Mouse (Mus musculus): ENCODE measurements around the gene Igfbp1. TPM values are rescaled to one million over a fixed set of nuclear protein-coding genes. Genes with fewer than 3 reads are reported as not detected.

The Igfbp1 gene
- polyA plus RNA-seq, 1 experiment from 2014 or later, result 0.39 TPM

DNA sequence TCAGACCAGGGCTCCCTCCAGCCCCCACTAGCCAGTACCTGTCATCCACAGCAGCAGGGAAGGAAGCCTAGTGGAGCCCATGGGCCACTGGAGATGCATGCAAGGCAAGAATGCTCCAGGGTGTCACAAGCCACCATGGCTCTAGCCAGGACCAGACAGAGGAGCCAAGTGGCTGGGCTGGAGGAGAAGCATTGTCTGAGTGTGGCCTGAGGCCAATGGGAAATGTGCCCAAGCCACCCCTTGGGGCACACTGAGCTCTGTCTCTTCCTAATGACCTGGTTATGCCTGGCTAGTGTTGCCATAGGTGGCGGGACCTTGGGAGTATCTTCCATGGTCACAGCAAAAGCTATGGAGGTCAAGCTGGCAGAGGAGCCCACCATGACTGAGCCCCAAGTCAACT is 27.9 kb upstream of the Igfbp1 start:
- ATAC-seq (ENCODE audit: insufficient number of reproducible peaks, low FRiP score, low TSS enrichment, low read depth), result no peak
- Histone ChIP-seq H3K36me3 (no peaks in the 10 kb centered on the region), H3K27me3 (no peaks in the 10 kb centered on the region), H3K9ac (no peak overlapping the region), H3K27ac (replicated peaks) (no peak overlapping the region), H3K4me3 (replicated peaks) (no peak overlapping the region), H3K9me3 (replicated peaks) (no peaks in the 10 kb centered on the region), H3K4me2 (replicated peaks) (no peak overlapping the region), H3K4me1 (no peaks in the 10 kb centered on the region)
- 100% methylated on average over 1 of the region's 1 CpGs for WGBS

DNA sequence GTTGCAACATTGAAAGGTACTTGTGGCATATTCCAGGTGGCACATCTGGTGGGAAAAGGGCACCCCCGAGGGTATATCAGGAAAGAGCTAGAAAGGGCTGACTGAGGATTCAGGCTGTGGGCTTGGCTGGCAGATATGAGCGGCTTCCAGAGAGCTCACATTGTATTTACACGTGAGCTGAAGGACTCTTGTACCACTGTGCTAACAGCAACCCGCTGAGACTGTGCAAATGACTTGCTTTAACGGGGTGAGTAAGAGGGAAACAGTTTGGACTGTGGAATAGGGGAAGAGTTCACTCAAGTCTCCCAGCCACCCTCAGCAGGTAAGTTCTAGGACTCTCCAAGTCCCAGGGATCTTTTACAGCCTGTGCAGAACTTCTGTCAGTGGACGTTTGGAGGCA is 23.9 kb upstream of the Igfbp1 start:
- H3K27me3 ChIP-seq, result no peaks in the 10 kb centered on the region
- H3K27ac ChIP-seq (replicated peaks), result no peak overlapping the region
- H3K4me1 ChIP-seq, result no peaks in the 10 kb centered on the region
- no peak overlapping the region for H3K4me3 ChIP-seq (replicated peaks)
- ATAC-seq (ENCODE audit: insufficient number of reproducible peaks, low FRiP score, low TSS enrichment, low read depth), result no peak
- WGBS, result 78% methylated on average over 6 of the region's 6 CpGs
- H3K36me3 ChIP-seq, result no peaks in the 10 kb centered on the region
- no peak overlapping the region for H3K4me2 ChIP-seq (replicated peaks)
- no peak overlapping the region for H3K9ac ChIP-seq
- no peaks in the 10 kb centered on the region for H3K9me3 ChIP-seq (replicated peaks)

DNA sequence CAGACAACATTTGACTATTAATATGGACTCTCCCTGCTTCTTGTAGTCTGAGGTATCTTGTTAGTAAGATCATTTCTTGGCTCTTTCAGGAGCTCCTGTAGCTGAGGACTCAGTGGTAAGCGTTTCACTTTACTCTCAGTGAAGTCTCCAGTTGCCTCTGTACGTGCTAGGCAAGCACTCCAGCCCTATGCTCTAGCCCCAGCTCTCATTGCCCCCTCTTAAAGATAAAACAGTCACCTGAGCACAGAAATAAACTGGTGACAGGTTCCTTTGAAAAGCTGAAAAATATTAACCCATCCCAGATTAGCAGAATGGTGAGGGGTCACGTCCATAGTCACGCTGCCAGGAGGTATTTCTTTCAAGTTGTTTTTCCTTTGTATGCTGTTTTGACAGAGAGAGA is 18.9 kb upstream of the Igfbp1 start:
- Histone ChIP-seq H3K27ac (replicated peaks) (no peak overlapping the region), H3K4me3 (replicated peaks) (no peak overlapping the region), H3K4me1 (no peaks in the 10 kb centered on the region), H3K36me3 (no peaks in the 10 kb centered on the region), H3K27me3 (no peaks in the 10 kb centered on the region), H3K9me3 (replicated peaks) (no peaks in the 10 kb centered on the region), H3K9ac (no peak overlapping the region), H3K4me2 (replicated peaks) (no peak overlapping the region)
- WGBS, result 63% methylated on average over 4 of the region's 4 CpGs
- no peak for ATAC-seq (ENCODE audit: insufficient number of reproducible peaks, low FRiP score, low TSS enrichment, low read depth)

DNA sequence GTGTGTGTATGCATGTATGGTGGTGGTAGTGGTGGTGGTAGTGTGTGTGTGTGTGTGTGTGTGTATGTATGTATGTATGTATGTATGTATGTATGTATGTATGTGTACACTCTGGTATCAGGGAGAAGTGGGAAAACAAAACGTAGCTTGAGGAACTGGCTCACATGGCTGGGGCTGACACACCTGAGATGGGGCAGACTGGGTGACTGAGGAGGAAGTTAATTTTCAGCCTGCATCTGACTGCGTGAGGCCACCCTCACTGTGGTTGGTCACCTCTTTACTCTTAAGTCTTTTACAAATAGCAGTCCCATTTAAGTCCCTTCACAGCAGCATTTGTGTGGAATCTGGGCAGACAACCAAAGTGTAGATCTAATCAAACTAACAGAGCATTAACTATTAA is 18.3 kb upstream of the Igfbp1 start:
- Histone ChIP-seq H3K9me3 (replicated peaks) (no peaks in the 10 kb centered on the region), H3K36me3 (no peaks in the 10 kb centered on the region), H3K9ac (no peak overlapping the region), H3K27me3 (no peaks in the 10 kb centered on the region), H3K4me2 (replicated peaks) (no peak overlapping the region), H3K4me3 (replicated peaks) (no peak overlapping the region), H3K27ac (replicated peaks) (no peak overlapping the region), H3K4me1 (no peaks in the 10 kb centered on the region)
- no peak for ATAC-seq (ENCODE audit: insufficient number of reproducible peaks, low FRiP score, low TSS enrichment, low read depth)
- WGBS, result 75% methylated on average over 2 of the region's 2 CpGs

DNA sequence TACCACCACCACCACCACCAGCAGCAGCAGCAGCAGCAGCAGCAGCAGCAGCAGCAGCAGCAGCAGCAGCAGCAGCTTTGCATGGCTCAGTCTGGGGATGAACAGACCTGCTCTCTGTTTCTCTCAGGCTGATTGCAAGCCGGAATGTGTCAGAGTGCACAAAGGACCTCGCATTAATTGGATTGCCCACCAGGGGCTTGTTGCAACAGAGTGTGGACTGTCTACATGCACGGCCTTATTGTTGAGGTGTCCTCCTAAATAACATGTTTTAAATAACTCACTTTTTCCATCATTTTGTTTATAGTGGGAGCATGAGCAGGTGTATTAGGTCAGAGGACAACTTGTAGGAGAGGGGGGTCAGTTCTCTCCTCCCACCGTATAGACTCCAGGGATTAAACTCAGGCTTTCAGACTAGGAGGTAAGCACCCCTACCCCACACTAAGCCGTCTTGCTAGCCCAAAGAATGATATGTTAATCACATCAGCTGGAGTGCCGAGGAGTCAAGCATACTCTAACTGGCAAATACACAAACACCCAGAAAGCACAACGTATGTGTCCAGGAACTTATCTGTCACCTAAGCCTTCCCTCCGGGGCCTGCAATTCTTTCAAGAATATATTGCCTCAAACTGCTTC is 15.1 kb upstream of the Igfbp1 start:
- no peak overlapping the region for H3K4me2 ChIP-seq (replicated peaks)
- H3K27ac ChIP-seq (replicated peaks), result no peak overlapping the region
- no peak overlapping the region for H3K4me3 ChIP-seq (replicated peaks)
- H3K9me3 ChIP-seq (replicated peaks), result no peaks in the 10 kb centered on the region
- peaks cover 3% of the 10 kb centered on the region; the same call in 1 of the 2 replicates for H3K4me1 ChIP-seq
- H3K9ac ChIP-seq, result no peak overlapping the region
- 39% methylated on average over 8 of the region's 8 CpGs for WGBS
- H3K27me3 ChIP-seq, result no peaks in the 10 kb centered on the region
- ATAC-seq (ENCODE audit: insufficient number of reproducible peaks, low FRiP score, low TSS enrichment, low read depth), result no peak
- H3K36me3 ChIP-seq, result no peaks in the 10 kb centered on the region

DNA sequence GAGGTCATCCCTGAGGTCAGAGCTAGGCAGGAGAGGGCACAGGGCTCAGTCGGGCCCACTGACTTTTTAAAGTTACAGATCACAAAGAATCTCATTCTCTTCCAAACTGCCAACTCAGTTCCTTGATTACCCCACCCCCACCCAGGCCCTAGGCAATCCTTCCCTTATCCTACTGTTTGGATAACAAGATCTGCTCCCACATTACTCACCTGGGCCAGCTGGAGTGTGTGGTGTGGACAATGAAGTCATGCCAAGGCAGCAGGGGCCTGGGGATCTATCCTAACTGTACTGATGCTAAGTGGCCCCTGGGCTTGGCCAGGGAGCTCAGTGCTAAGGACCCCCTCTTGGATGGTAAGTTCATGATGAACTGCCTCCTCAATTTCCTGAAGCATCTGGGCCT is 13.2 kb upstream of the Igfbp1 start:
- 8% methylated on average over 1 of the region's 1 CpGs for WGBS
- ATAC-seq (ENCODE audit: insufficient number of reproducible peaks, low FRiP score, low TSS enrichment, low read depth), result no peak

DNA sequence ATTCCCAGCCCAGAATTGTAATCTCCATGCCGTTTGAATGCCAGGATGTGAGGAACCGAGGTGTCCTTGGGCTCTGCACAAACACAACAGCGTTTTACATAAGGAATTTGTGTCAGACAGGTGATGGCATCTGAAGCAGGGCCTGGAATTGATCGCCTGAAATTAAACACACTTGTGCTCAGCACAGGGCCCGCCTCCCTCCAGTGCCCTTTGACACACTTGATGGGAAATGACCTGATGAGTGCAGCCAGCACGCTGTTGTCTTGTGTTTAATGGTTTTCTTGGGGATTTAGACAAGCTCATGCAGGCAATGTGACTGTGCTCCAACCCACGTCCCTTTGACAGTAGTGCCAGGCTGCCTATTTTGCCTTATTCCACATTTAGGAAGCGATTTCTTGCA is 10.1 kb upstream of the Igfbp1 start:
- H3K27me3 ChIP-seq, result no peaks in the 10 kb centered on the region
- H3K9me3 ChIP-seq (replicated peaks), result no peaks in the 10 kb centered on the region
- 35% methylated on average over 8 of the region's 8 CpGs for WGBS
- no peak overlapping the region for H3K4me3 ChIP-seq (replicated peaks)
- H3K9ac ChIP-seq, result no peak overlapping the region
- H3K36me3 ChIP-seq, result no peaks in the 10 kb centered on the region
- H3K27ac ChIP-seq (replicated peaks), result no peak overlapping the region
- H3K4me1 ChIP-seq, result peaks cover 3% of the 10 kb centered on the region; the same call in 1 of the 2 replicates
- no peak for ATAC-seq (ENCODE audit: insufficient number of reproducible peaks, low FRiP score, low TSS enrichment, low read depth)
- H3K4me2 ChIP-seq (replicated peaks), result no peak overlapping the region

More for the DNA sequence above, 13.2 kb upstream of the Igfbp1 start:
- H3K4me1 ChIP-seq, result peaks cover 3% of the 10 kb centered on the region; the same call in 1 of the 2 replicates
- H3K9me3 ChIP-seq (replicated peaks), result no peaks in the 10 kb centered on the region
- no peak overlapping the region for H3K4me3 ChIP-seq (replicated peaks)
- H3K4me2 ChIP-seq (replicated peaks), result no peak overlapping the region
- no peaks in the 10 kb centered on the region for H3K36me3 ChIP-seq
- no peak overlapping the region for H3K9ac ChIP-seq
- H3K27me3 ChIP-seq, result no peaks in the 10 kb centered on the region
- H3K27ac ChIP-seq (replicated peaks), result no peak overlapping the region

DNA sequence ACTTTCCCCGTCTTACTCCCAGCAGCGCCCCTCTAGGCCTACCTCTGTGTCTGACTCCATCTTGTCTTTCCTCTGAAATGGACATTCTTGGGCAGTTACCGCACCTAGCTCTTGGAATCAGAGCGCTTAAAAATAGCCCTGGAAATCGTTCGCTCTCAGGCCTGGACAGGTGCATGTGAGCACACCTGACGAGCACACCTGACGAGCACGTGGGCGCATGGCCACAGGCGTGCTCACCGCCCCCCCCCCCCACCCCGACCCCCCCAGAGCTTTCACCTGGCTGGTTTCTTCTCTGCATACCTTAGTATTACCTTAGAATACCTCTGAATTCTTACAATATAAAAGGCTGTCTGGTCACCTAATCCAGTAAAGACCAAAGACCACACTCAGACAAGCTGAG is 9.1 kb upstream of the Igfbp1 start, which contains the start of gene Gm11985:
Gm11985 (minus strand) TSS at position 101 of the 400 bp plus-strand sequence.
- ATAC-seq (ENCODE audit: insufficient number of reproducible peaks, low FRiP score, low TSS enrichment, low read depth), result no peak
- H3K4me3 ChIP-seq (replicated peaks), result no peak within 1 kb of the TSS
- H3K4me2 ChIP-seq (replicated peaks), result no peak within 1 kb of the TSS
- H3K9ac ChIP-seq, result no peak within 1 kb of the TSS
- no peak within 1 kb of the TSS for H3K27ac ChIP-seq (replicated peaks)
- H3K27me3 ChIP-seq, result no peaks in the 10 kb centered on the region
- no peaks in the 10 kb centered on the region for H3K9me3 ChIP-seq (replicated peaks)
- no peaks in the 10 kb centered on the region for H3K36me3 ChIP-seq
- WGBS, result 74% methylated on average over 13 of the region's 13 CpGs
- H3K4me1 ChIP-seq, result peaks cover 3% of the 10 kb centered on the region; the same call in 1 of the 2 replicates

DNA sequence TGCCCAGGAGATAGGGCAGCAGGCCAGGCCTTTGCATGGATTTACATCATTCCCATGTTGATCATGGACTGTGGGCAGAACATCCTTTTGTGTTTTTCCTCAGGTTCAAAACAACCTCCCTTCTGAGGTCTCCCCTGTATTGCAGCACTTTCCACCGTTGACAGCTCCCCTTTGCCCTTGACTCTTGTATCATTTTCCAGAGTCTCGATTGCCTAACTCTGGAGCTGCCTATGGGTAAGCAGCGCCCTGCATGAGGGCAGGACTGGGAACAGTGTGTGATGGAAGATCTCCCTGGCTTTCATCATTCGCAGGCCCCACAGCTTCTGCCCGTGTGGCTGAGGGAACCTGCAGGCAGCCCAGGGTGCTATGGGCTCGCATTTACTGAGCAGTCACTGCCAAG is 4.9 kb upstream of the Igfbp1 start:
- 60% methylated on average over 6 of the region's 6 CpGs for WGBS
- H3K27ac ChIP-seq (replicated peaks), result no peak overlapping the region
- H3K4me2 ChIP-seq (replicated peaks), result no peak overlapping the region
- no peaks in the 10 kb centered on the region for H3K27me3 ChIP-seq
- H3K4me3 ChIP-seq (replicated peaks), result no peak overlapping the region
- no peak for ATAC-seq (ENCODE audit: insufficient number of reproducible peaks, low FRiP score, low TSS enrichment, low read depth)
- H3K4me1 ChIP-seq, result no peaks in the 10 kb centered on the region
- H3K36me3 ChIP-seq, result no peaks in the 10 kb centered on the region
- 0 out of 2 replicates have a peak, but pooled peaks cover 5% of the 10 kb centered on the region for H3K9me3 ChIP-seq (replicated peaks)
- no peak overlapping the region for H3K9ac ChIP-seq

DNA sequence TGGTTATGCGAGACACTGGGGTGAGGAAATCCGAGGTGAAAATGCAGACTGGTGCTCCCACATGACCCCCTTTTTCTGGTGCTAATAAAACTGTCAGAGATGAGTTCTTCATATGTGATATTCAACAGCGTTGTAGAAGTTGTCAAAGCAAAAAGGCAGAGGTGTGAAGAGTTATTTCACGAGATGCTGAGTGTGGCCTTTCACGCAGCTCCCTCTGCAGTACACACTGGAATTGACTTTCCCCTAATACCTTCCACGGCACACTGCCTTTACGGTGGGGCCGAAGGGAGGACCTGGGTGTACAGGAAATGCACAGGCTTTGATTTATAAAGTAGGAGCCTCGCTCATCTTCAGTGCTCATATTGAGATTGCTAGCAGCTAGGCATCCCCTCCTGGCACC is 4.4 kb upstream of the Igfbp1 start:
- Histone ChIP-seq H3K4me3 (replicated peaks) (no peak overlapping the region), H3K27me3 (no peaks in the 10 kb centered on the region), H3K9ac (no peak overlapping the region), H3K9me3 (replicated peaks) (0 out of 2 replicates have a peak, but pooled peaks cover 5% of the 10 kb centered on the region), H3K4me1 (no peaks in the 10 kb centered on the region), H3K36me3 (no peaks in the 10 kb centered on the region), H3K27ac (replicated peaks) (no peak overlapping the region), H3K4me2 (replicated peaks) (no peak overlapping the region)
- ATAC-seq (ENCODE audit: insufficient number of reproducible peaks, low FRiP score, low TSS enrichment, low read depth), result no peak
- WGBS, result 69% methylated on average over 9 of the region's 9 CpGs

DNA sequence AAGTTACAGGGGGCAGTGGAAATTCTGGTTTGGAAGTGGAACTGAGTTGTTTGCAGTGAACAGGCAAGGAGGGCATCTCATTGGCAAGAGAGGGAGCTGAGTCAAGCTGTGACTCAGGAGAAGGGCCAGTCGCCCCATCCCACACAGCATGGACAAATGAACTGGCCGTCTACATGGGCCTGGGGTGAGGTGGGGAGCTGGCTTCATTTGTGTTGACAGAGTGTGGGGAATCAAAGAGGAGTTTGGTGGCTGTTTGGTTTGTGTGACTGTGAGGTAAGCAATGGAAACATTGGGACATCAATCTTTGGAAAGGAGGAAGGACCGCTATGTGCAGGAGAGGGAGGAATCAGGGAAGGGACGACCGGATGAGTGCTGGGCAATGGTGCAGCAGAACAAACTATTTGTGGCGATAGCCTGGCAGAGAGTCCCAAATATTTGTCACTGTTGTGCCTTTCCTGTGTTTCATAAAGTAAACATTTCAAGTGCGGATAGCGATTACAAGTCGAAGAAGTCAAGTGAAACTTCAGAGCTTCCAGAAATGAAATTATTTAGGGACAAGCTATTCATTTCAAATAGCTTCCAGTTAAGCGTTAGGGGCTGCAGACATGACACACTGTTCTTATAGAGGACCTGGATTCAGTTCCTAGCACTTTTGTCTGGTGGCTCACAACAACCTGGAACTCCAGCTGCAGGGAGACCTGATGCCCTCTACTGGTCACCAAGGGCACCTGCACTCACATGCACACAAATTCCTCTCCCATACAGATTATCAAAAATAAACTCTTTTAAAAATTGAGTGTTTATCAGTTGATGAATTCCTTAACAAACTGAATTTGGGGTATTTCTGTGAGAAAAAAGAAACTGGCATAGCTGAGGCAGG is 2.9 kb upstream of the Igfbp1 start:
- no peak for ATAC-seq (ENCODE audit: insufficient number of reproducible peaks, low FRiP score, low TSS enrichment, low read depth)
- H3K9me3 ChIP-seq (replicated peaks), result 0 out of 2 replicates have a peak, but pooled peaks cover 5% of the 10 kb centered on the region
- 93% methylated on average over 10 of the region's 10 CpGs for WGBS
- no peak overlapping the region for H3K4me3 ChIP-seq (replicated peaks)
- no peaks in the 10 kb centered on the region for H3K36me3 ChIP-seq
- H3K27ac ChIP-seq (replicated peaks), result no peak overlapping the region
- H3K9ac ChIP-seq, result no peak overlapping the region
- no peaks in the 10 kb centered on the region for H3K4me1 ChIP-seq
- no peak overlapping the region for H3K4me2 ChIP-seq (replicated peaks)
- H3K27me3 ChIP-seq, result no peaks in the 10 kb centered on the region
